Mouse (Mus musculus) small intestine, adult 2 months (tissue): ENCODE measurements around the gene Lair1.

Source experiments
- CTCF ChIP-seq: fragments of 200-500 bp; IDR thresholded peaks from 2 replicates; pipeline ENCODE4 v1.5.1; 2012; ENCODE audit warnings: low read depth, mild to moderate bottlenecking, control low read depth, inconsistent platforms, low read length, moderate library complexity, mixed read lengths; ENCODE audit not compliant: insufficient replicate concordance, insufficient read length; ENCODE audit errors: extremely low read depth
- POLR2A ChIP-seq: fragments of 200-500 bp; IDR thresholded peaks from 2 replicates; pipeline ENCODE4 v1.6.1; 2012; ENCODE audit warnings: low read depth, mild to moderate bottlenecking, control low read depth, inconsistent platforms, low read length, moderate library complexity

DNA sequence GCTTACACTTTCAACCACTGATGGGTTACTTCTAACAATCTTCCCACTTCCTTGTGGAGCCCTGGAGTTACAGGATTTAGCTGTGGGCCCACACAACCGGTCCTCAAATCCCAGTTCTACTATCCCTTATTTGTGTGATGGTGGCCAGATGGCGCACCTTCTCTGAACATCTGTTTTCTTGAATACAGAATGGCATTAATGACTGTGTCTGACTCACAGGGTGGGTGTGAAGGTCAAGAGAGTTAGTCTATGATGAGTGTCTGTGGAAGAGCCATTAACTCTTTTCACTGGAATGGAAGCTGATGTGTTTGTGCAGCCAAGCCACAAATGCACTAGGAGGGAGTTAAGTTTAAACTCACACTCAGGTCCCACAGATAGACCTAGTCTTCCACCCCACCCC lies 35.3 kb upstream of the Lair1 start:
- no peak for TF ChIP-seq CTCF
- TF ChIP-seq POLR2A, result no peak
